Mouse (Mus musculus) stomach, embryonic 14.5 days (tissue): ENCODE data around the gene Cdh23. TPM values are rescaled to one million over a fixed set of nuclear protein-coding genes. Genes with fewer than 3 reads are reported as not detected.

Experiments
- ATAC-seq: fragments of 200-750 bp; cut with Nextera tagmentation; 2 replicates; pipeline ENCODE4 v1.8.0; 2017; ENCODE audit warnings: low read depth, moderate TSS enrichment; ENCODE audit not compliant: insufficient number of reproducible peaks, insufficient read depth, low FRiP score
- H3K27ac ChIP-seq: fragments of 300-500 bp; sonication (generic); 2 replicates; pipeline ENCODE4 v1.5.1; 2014; ENCODE audit warnings: mild to moderate bottlenecking, low read length, moderate library complexity, mixed read lengths
- H3K27me3 ChIP-seq: fragments of 300-500 bp; sonication (generic); 2 replicates; pipeline ENCODE4 v1.6.1; 2014; ENCODE audit warnings: low read length, control low read depth, mixed read lengths; ENCODE audit not compliant: control insufficient read depth, insufficient read depth
- H3K36me3 ChIP-seq: fragments of 300-500 bp; sonication (generic); 2 replicates; pipeline ENCODE4 v1.6.1; 2014; ENCODE audit warnings: mild to moderate bottlenecking, control low read depth, low read length, moderate library complexity, mixed read lengths; ENCODE audit not compliant: control insufficient read depth, insufficient read depth
- H3K4me1 ChIP-seq: fragments of 300-500 bp; sonication (generic); 2 replicates; pipeline ENCODE4 v1.6.1; 2014; ENCODE audit warnings: low read length, control low read depth, mixed read lengths; ENCODE audit not compliant: control insufficient read depth, insufficient read depth
- H3K4me2 ChIP-seq: fragments of 300-500 bp; sonication (generic); replicated peaks from 2 replicates; pipeline ENCODE4 v1.6.1; 2014; ENCODE audit warnings: low read depth, low read length, control low read depth
- H3K4me3 ChIP-seq: fragments of 300-500 bp; sonication (generic); 2 replicates; pipeline ENCODE4 v1.5.1; 2014; ENCODE audit warnings: low read depth, low read length, control low read depth
- H3K9ac ChIP-seq: fragments of 300-500 bp; sonication (generic); replicated peaks from 2 replicates; pipeline ENCODE4 v1.6.1; 2014; ENCODE audit warnings: low read depth, mild to moderate bottlenecking, control low read depth, low read length, moderate library complexity, mixed read lengths
- H3K9me3 ChIP-seq: fragments of 300-500 bp; sonication (generic); 2 replicates; pipeline ENCODE4 v1.6.1; 2016; ENCODE audit warnings: low read depth, low read length, control low read depth; ENCODE audit not compliant: control insufficient read depth
- WGBS: fragments of 180-500 bp; shearing (Covaris S2); extraction: QIAGEN DNeasy Blood & Tissue Kit; methylation state at CpG from one replicate; pipeline ENCODE4 v1.1.7; 2014; 5-methylcytosine and 5-hydroxymethylcytosine counted together
- polyA plus RNA-seq: library from polyadenylated mRNA; unstranded; fragments of >200 nt; fragmentation: Nextera tagmentation; extraction: Ambion mirVana; gene quantifications from 2 replicates; pipeline ENCODE4 v1.2.1, GENCODE M21; 2014

Gene Cdh23
- polyA plus RNA-seq, 1 experiment from 2014 or later = 0.71 TPM

DNA sequence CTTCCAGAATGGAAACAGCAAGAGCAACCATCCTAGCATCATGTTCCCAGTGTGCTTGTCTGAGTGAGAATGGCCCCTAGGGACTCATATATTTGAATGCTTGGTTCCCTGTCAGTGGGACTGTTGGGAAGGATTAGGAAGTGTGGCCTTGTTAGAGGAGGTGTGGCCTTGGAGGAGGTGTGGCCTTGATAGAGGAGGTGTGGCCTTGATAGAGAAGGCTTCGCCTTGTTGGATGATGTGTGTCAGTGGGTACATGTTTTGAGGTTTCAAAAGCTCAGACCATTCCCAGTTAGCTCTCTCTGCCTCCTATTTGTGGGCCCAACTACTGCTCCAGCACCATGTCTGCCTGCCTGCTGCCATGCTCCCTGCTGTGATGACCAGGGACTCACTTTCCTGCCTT, 105.0 kb downstream of the Cdh23 start:
- H3K9ac ChIP-seq = no peak overlapping the region
- H3K4me1 ChIP-seq = no peaks in the 10 kb centered on the region
- 72% methylated on average over 1 of the region's 1 CpGs for WGBS
- no peak overlapping the region for H3K4me2 ChIP-seq
- H3K36me3 ChIP-seq = no peaks in the 10 kb centered on the region
- no peak overlapping the region for H3K4me3 ChIP-seq
- no peak overlapping the region for H3K27ac ChIP-seq
- no peaks in the 10 kb centered on the region for H3K27me3 ChIP-seq
- H3K9me3 ChIP-seq = no peaks in the 10 kb centered on the region
- no peak for ATAC-seq

DNA sequence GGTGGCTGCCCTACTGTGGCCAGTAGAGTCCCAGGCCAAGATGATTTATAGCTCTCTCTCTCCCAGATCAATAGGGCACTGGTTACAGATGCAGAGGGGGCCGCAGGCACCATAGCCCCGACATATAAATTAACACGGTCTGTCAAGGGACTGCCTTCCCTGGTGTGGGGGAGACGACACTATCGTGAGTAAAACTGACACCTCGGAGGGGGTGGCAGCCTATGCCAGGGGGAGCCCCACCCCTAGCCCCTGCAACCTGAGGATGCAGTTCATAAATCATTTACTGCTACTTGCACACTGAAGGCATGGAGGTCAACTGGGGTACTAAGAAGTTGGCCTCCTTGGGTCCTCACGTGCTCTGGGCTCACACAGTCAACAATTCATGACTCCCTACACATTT, 106.0 kb downstream of the Cdh23 start:
- Histone ChIP-seq H3K27ac (no peak overlapping the region), H3K9me3 (no peaks in the 10 kb centered on the region), H3K4me3 (no peak overlapping the region), H3K27me3 (no peaks in the 10 kb centered on the region), H3K36me3 (no peaks in the 10 kb centered on the region), H3K9ac (no peak overlapping the region), H3K4me2 (no peak overlapping the region), H3K4me1 (no peaks in the 10 kb centered on the region)
- WGBS = 23% methylated on average over 7 of the region's 7 CpGs
- ATAC-seq = no peak

DNA sequence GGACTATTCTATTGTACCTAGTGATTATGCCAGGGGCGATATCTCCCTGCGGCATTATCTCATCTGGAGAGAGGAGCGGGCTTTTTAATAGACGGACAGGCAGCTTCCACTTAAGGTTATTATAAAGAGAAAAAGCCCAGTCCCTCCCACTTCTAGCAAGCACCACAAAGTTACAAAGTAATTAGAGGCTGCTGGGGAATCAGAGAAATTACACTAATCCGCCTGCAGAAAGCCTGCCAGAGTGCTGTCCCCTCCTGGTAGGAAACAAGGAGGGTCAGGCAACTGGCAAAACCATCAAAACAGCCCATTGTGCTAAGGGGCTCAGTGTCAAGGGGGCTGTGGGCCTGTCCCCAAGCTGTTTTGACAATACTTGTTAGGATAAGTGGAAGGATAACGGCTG, 110.6 kb downstream of the Cdh23 start:
- Histone ChIP-seq H3K36me3 (no peaks in the 10 kb centered on the region), H3K9ac (no peak overlapping the region), H3K9me3 (no peaks in the 10 kb centered on the region), H3K4me1 (no peaks in the 10 kb centered on the region), H3K27ac (no peak overlapping the region), H3K27me3 (no peaks in the 10 kb centered on the region), H3K4me2 (no peak overlapping the region), H3K4me3 (no peak overlapping the region)
- ATAC-seq = no peak
- 67% methylated on average over 6 of the region's 6 CpGs for WGBS

DNA sequence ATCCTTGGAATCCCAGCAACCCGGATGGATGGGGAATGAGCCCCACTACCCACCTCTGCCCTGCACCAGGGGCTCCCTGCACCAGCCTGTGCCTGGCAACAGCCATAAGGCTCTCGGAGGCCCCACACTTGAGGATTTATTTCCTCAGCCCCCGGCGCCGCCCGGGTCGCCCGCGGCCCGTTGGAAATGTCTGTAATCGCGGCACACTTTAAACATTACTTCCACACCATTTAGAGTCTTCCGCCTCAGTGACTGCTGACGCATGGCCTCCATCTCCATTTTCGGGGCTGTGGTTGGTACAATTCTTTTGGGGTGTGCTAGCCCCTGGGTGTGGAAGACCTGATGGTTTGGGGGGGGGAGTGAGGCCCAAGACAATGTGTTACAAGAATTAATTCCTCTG, 113.3 kb downstream of the Cdh23 start:
- H3K27me3 ChIP-seq = no peaks in the 10 kb centered on the region
- no peaks in the 10 kb centered on the region for H3K36me3 ChIP-seq
- no peak overlapping the region for H3K4me2 ChIP-seq
- WGBS = 51% methylated on average over 15 of the region's 15 CpGs
- H3K9ac ChIP-seq = no peak overlapping the region
- no peaks in the 10 kb centered on the region for H3K4me1 ChIP-seq
- H3K9me3 ChIP-seq = no peaks in the 10 kb centered on the region
- ATAC-seq = no peak
- H3K27ac ChIP-seq = no peak overlapping the region
- H3K4me3 ChIP-seq = no peak overlapping the region

DNA sequence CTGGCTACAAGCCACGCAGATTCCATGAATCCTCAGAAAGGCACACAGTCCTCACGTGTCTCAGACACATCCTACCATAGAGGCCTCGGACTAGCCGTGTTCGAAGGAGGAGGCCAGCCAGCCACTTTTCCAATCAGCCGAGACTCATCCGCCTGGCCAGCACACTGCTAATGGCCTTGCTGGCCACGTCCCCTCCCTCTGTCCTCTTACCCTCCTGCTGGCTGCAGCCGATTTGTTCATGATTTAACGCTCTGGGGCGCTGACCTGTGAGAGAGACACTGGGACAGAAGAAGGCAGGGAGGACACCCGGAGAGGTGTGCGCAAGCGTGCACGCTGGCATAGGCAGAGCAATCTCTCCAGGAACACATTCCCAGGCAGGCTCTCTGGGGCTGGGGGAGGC, 115.6 kb downstream of the Cdh23 start:
- Histone ChIP-seq H3K4me3 (no peak overlapping the region), H3K27me3 (no peaks in the 10 kb centered on the region), H3K4me1 (no peaks in the 10 kb centered on the region), H3K4me2 (no peak overlapping the region), H3K36me3 (no peaks in the 10 kb centered on the region), H3K9me3 (no peaks in the 10 kb centered on the region), H3K27ac (no peak overlapping the region), H3K9ac (no peak overlapping the region)
- WGBS = 86% methylated on average over 15 of the region's 15 CpGs
- ATAC-seq = no peak

DNA sequence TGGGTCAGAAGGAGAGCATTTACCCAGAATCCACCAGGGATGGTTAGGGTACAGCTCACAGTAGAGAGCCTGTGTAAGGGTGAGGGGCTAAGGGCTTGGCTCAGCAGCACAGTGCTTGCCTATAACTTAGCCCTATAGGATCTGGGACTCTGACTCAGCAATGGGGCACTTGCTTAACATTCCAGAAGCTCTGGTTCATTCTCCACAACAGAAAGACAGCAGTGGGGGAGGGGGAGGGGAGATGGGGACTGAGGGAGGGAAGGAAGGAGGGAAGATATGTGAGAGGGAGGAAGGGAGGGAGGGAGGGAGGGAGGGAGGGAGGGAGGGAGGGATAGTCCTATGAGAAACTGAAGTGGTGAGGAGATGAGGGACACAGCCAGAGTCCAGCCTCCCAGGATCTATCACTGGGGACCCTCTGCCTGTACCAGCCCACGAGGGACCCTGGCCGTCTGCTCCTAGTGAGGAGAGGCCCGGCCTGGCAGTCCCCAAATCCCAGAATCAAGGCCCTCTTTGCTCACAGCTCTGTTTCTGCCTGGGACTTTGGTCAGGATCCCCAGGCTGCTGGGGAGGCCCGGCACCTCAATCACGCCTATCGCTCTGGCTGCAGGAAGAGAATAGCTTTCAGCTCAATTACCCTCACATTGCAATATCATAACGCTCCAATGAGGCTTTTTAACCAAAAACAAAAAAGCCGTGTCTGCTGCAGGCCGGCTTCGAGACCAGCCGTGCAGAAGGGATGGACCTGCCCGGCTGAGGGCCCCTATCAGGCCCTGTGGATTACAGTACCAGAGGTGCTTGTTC, 117.4 kb downstream of the Cdh23 start:
- Histone ChIP-seq H3K27me3 (no peaks in the 10 kb centered on the region), H3K9ac (no peak overlapping the region), H3K4me1 (no peaks in the 10 kb centered on the region), H3K4me3 (no peak overlapping the region), H3K27ac (no peak overlapping the region), H3K4me2 (no peak overlapping the region), H3K36me3 (no peaks in the 10 kb centered on the region), H3K9me3 (no peaks in the 10 kb centered on the region)
- ATAC-seq = no peak
- WGBS = 85% methylated on average over 12 of the region's 12 CpGs

DNA sequence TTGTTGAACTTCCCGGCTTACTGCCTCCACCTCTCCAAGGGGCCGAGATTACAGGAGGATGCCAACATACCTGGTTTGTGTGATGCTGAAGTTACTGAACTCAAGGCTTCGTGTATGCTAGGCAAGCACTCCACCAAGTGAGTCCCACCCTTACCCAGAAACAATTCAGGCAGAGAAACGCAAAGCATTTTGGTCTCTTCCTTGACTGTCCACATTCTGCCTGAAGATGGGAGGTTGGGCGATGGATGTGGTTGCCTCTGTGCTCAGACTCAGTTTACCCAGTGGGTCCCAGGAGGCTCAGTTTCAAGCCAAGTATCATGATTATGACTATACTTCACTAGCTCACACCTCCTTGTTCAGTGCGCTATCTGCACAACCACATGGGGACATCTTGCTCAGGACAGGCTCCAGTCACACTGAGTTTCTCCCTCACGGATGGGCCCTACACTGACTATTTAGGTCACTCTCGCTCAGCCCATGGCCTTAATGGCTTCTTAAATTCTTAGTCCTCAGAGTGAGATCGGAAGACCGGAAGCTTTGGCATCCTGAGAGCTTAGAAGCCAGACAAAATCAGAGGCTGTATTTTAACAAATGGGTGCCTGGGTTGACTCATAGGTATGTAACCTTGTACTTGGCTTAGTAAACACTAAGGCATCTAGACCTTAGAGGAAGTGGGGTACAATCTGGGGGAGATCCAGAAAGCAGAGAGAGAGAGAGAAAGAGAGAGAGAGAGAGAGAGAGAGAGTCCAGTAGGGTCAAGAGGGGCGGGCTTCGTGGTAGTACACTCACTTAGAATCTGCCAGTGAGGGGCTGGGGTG, 118.2 kb downstream of the Cdh23 start:
- H3K4me3 ChIP-seq = no peak overlapping the region
- H3K9ac ChIP-seq = no peak overlapping the region
- H3K4me2 ChIP-seq = no peak overlapping the region
- WGBS = 83% methylated on average over 12 of the region's 12 CpGs
- H3K27ac ChIP-seq = no peak overlapping the region
- no peaks in the 10 kb centered on the region for H3K27me3 ChIP-seq
- ATAC-seq = no peak; the same call in 1 of the 2 replicates
- no peaks in the 10 kb centered on the region for H3K4me1 ChIP-seq
- H3K36me3 ChIP-seq = no peaks in the 10 kb centered on the region
- H3K9me3 ChIP-seq = no peaks in the 10 kb centered on the region

DNA sequence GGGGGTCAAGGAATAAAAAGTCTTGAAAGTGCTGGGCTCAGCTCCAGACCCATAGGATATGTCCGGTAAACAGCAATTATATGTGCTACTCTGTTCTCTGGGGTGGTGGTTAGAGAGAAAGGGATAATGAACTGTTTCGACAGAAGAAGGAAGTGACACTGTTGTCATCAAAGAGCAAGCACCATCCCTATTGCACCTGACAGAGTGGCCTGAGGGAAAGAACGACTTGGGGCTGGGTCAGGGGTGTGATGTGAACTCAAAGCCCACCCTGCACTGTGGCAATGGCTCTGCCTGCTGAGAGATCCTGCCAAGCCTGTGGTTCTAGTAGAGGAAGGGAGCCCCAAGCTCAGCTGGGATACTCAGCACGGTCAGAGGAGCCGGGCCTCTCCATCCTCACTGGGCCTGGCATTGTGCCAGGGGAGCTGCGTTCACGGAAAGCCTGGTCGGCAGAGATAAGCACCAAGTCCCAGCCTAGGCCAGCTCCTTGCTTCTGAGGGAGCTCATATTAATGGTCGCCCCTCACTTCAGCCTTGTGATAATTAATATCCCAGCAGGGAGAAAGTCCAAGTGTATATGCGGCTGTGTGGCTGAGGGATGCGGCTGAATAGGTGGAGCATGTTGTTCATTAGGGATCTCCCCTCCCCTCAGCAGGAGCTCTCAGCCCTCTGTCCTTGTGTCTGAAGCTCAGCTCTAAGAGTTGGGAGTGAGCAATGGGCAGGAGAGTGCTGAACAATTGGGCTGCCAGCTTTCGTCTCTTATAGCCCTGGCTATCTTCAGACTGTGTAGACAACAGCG, 119.0 kb downstream of the Cdh23 start:
- no peaks in the 10 kb centered on the region for H3K4me1 ChIP-seq
- whole genome bisulfite sequencing = 40% methylated on average over 13 of the region's 13 CpGs
- no peak overlapping the region for H3K9ac ChIP-seq
- no peaks in the 10 kb centered on the region for H3K36me3 ChIP-seq
- ATAC-seq = peak; percentile 76; the same call in 1 of the 2 replicates
- H3K27ac ChIP-seq = no peak overlapping the region
- no peak overlapping the region for H3K4me2 ChIP-seq
- H3K4me3 ChIP-seq = no peak overlapping the region
- no peaks in the 10 kb centered on the region for H3K27me3 ChIP-seq
- no peaks in the 10 kb centered on the region for H3K9me3 ChIP-seq
